Mouse (Mus musculus): ENCODE measurements around the gene Kank1. TPM values are rescaled to one million over a fixed set of nuclear protein-coding genes. Genes with fewer than 3 reads are reported as not detected.

The Kank1 gene
- polyA plus RNA-seq, 1 experiment from 2014 or later = 16.6 TPM

- H3K36me3 ChIP-seq (ENCODE audit: control insufficient read depth, insufficient read depth, low read length) = no peaks in the 10 kb centered on the region
- peak; percentile 59 for DNase-seq (ENCODE audit: low spot score)
- ATAC-seq (ENCODE audit: low read depth) = peak; percentile 50; the same call in 1 of the 2 replicates
- WGBS = 6% methylated on average over 12 of the region's 12 CpGs
- peaks cover 17% of the 10 kb centered on the region for H3K4me1 ChIP-seq (ENCODE audit: control insufficient read depth, insufficient read depth, low read length)
- no peak overlapping the region; the same call in 1 of the 2 replicates for H3K9ac ChIP-seq (ENCODE audit: low read depth, low read length)
- no peaks in the 10 kb centered on the region for H3K9me3 ChIP-seq (ENCODE audit: control insufficient read depth, low read length)
- H3K27ac ChIP-seq (replicated peaks; ENCODE audit: low read depth, low read length) = peak overlapping the region; percentile 39; the same call in 1 of the 2 replicates
- no peak overlapping the region for H3K4me3 ChIP-seq (ENCODE audit: low read depth, low read length)
- no peaks in the 10 kb centered on the region for H3K27me3 ChIP-seq (replicated peaks; ENCODE audit: control insufficient read depth, insufficient read depth, low read length)
- H3K4me2 ChIP-seq (ENCODE audit: low read depth, low read length) = peak overlapping the region; percentile 26; the same call in 1 of the 2 replicates
Measured at GRCm38 (mm10) chr19:25374926-25375325, 138.2 kb downstream of the Kank1 start.

- WGBS = 84% methylated on average over 13 of the region's 13 CpGs
- H3K9me3 ChIP-seq (ENCODE audit: control insufficient read depth, low read length) = no peaks in the 10 kb centered on the region
- no peaks in the 10 kb centered on the region for H3K27me3 ChIP-seq (replicated peaks; ENCODE audit: control insufficient read depth, insufficient read depth, low read length)
- peaks cover 17% of the 10 kb centered on the region for H3K4me1 ChIP-seq (ENCODE audit: control insufficient read depth, insufficient read depth, low read length)
- no peak for DNase-seq (ENCODE audit: low spot score)
- ATAC-seq (ENCODE audit: low read depth) = no peak
- no peak overlapping the region for H3K27ac ChIP-seq (replicated peaks; ENCODE audit: low read depth, low read length)
- no peaks in the 10 kb centered on the region for H3K36me3 ChIP-seq (ENCODE audit: control insufficient read depth, insufficient read depth, low read length)
- H3K4me3 ChIP-seq (ENCODE audit: low read depth, low read length) = no peak overlapping the region
- H3K9ac ChIP-seq (ENCODE audit: low read depth, low read length) = no peak overlapping the region
- no peak overlapping the region for H3K4me2 ChIP-seq (ENCODE audit: low read depth, low read length)
Measured at GRCm38 (mm10) chr19:25376871-25377270, 140.1 kb downstream of the Kank1 start.

GRCm38 (mm10) chr19:25380675-25381074 lies 143.9 kb downstream of the Kank1 start:
- ATAC-seq (ENCODE audit: low read depth) (no peak), DNase-seq (ENCODE audit: low spot score) (no peak)
- H3K36me3 ChIP-seq (ENCODE audit: control insufficient read depth, insufficient read depth, low read length) = no peaks in the 10 kb centered on the region
- no peak overlapping the region for H3K27ac ChIP-seq (replicated peaks; ENCODE audit: low read depth, low read length)
- H3K9ac ChIP-seq (ENCODE audit: low read depth, low read length) = no peak overlapping the region
- WGBS = 83% methylated on average over 9 of the region's 9 CpGs
- H3K4me3 ChIP-seq (ENCODE audit: low read depth, low read length) = no peak overlapping the region
- H3K4me1 ChIP-seq (ENCODE audit: control insufficient read depth, insufficient read depth, low read length) = peaks cover 9% of the 10 kb centered on the region
- no peaks in the 10 kb centered on the region for H3K27me3 ChIP-seq (replicated peaks; ENCODE audit: control insufficient read depth, insufficient read depth, low read length)
- no peaks in the 10 kb centered on the region for H3K9me3 ChIP-seq (ENCODE audit: control insufficient read depth, low read length)
- no peak overlapping the region for H3K4me2 ChIP-seq (ENCODE audit: low read depth, low read length)

- no peaks in the 10 kb centered on the region for H3K36me3 ChIP-seq (ENCODE audit: control insufficient read depth, insufficient read depth, low read length)
- H3K4me2 ChIP-seq (ENCODE audit: low read depth, low read length) = 0 out of 2 replicates have a peak overlapping the region, but pooled peaks have one; percentile 1
- no peak overlapping the region for H3K4me3 ChIP-seq (ENCODE audit: low read depth, low read length)
- H3K27ac ChIP-seq (replicated peaks; ENCODE audit: low read depth, low read length) = no peak overlapping the region; the same call in 1 of the 2 replicates
- H3K9ac ChIP-seq (ENCODE audit: low read depth, low read length) = no peak overlapping the region
- WGBS = 46% methylated on average over 7 of the region's 7 CpGs
- H3K27me3 ChIP-seq (replicated peaks; ENCODE audit: control insufficient read depth, insufficient read depth, low read length) = no peaks in the 10 kb centered on the region
- DNase-seq (ENCODE audit: low spot score) (no peak), ATAC-seq (ENCODE audit: low read depth) (no peak)
- peaks cover 15% of the 10 kb centered on the region for H3K4me1 ChIP-seq (ENCODE audit: control insufficient read depth, insufficient read depth, low read length)
- no peaks in the 10 kb centered on the region for H3K9me3 ChIP-seq (ENCODE audit: control insufficient read depth, low read length)
Measured at GRCm38 (mm10) chr19:25381972-25382371, 145.2 kb downstream of the Kank1 start.

- H3K27me3 ChIP-seq (replicated peaks; ENCODE audit: control insufficient read depth, insufficient read depth, low read length) = no peaks in the 10 kb centered on the region
- no peak for DNase-seq (ENCODE audit: low spot score)
- no peak overlapping the region for H3K4me3 ChIP-seq (ENCODE audit: low read depth, low read length)
- H3K36me3 ChIP-seq (ENCODE audit: control insufficient read depth, insufficient read depth, low read length) = no peaks in the 10 kb centered on the region
- H3K4me1 ChIP-seq (ENCODE audit: control insufficient read depth, insufficient read depth, low read length) = peaks cover 15% of the 10 kb centered on the region
- H3K4me2 ChIP-seq (ENCODE audit: low read depth, low read length) = no peak overlapping the region
- WGBS = 79% methylated on average over 6 of the region's 6 CpGs
- H3K9me3 ChIP-seq (ENCODE audit: control insufficient read depth, low read length) = no peaks in the 10 kb centered on the region
- no peak overlapping the region for H3K9ac ChIP-seq (ENCODE audit: low read depth, low read length)
- no peak overlapping the region; the same call in 1 of the 2 replicates for H3K27ac ChIP-seq (replicated peaks; ENCODE audit: low read depth, low read length)
- no peak for ATAC-seq (ENCODE audit: low read depth)
Measured at GRCm38 (mm10) chr19:25382494-25382893, 145.7 kb downstream of the Kank1 start.

- no peak overlapping the region for H3K9ac ChIP-seq (ENCODE audit: low read depth, low read length)
- ATAC-seq (ENCODE audit: low read depth) (peak; percentile 93), DNase-seq (ENCODE audit: low spot score) (peak; percentile 91)
- H3K36me3 ChIP-seq (ENCODE audit: control insufficient read depth, insufficient read depth, low read length) = no peaks in the 10 kb centered on the region
- 8% methylated on average over 12 of the region's 12 CpGs for WGBS
- H3K27ac ChIP-seq (replicated peaks; ENCODE audit: low read depth, low read length) = no peak overlapping the region; the same call in 1 of the 2 replicates
- peaks cover 15% of the 10 kb centered on the region for H3K4me1 ChIP-seq (ENCODE audit: control insufficient read depth, insufficient read depth, low read length)
- no peaks in the 10 kb centered on the region for H3K9me3 ChIP-seq (ENCODE audit: control insufficient read depth, low read length)
- H3K27me3 ChIP-seq (replicated peaks; ENCODE audit: control insufficient read depth, insufficient read depth, low read length) = no peaks in the 10 kb centered on the region
- H3K4me2 ChIP-seq (ENCODE audit: low read depth, low read length) = peak overlapping the region; percentile 36
- H3K4me3 ChIP-seq (ENCODE audit: low read depth, low read length) = no peak overlapping the region
Measured at GRCm38 (mm10) chr19:25383386-25384146, 146.8 kb downstream of the Kank1 start.

GRCm38 (mm10) chr19:25385981-25386380 lies 149.2 kb downstream of the Kank1 start:
- no peak overlapping the region for H3K4me2 ChIP-seq (ENCODE audit: low read depth, low read length)
- H3K36me3 ChIP-seq (ENCODE audit: control insufficient read depth, insufficient read depth, low read length) = no peaks in the 10 kb centered on the region
- H3K4me1 ChIP-seq (ENCODE audit: control insufficient read depth, insufficient read depth, low read length) = peaks cover 15% of the 10 kb centered on the region
- 69% methylated on average over 8 of the region's 8 CpGs for WGBS
- DNase-seq (ENCODE audit: low spot score) (no peak), ATAC-seq (ENCODE audit: low read depth) (no peak)
- no peaks in the 10 kb centered on the region for H3K27me3 ChIP-seq (replicated peaks; ENCODE audit: control insufficient read depth, insufficient read depth, low read length)
- no peak overlapping the region for H3K4me3 ChIP-seq (ENCODE audit: low read depth, low read length)
- H3K9ac ChIP-seq (ENCODE audit: low read depth, low read length) = no peak overlapping the region
- H3K27ac ChIP-seq (replicated peaks; ENCODE audit: low read depth, low read length) = no peak overlapping the region
- H3K9me3 ChIP-seq (ENCODE audit: control insufficient read depth, low read length) = no peaks in the 10 kb centered on the region

- no peak overlapping the region for H3K4me2 ChIP-seq (ENCODE audit: low read depth, low read length)
- WGBS = 64% methylated on average over 16 of the region's 16 CpGs
- ATAC-seq (ENCODE audit: low read depth) = no peak
- H3K36me3 ChIP-seq (ENCODE audit: control insufficient read depth, insufficient read depth, low read length) = no peaks in the 10 kb centered on the region
- peak overlapping the region; percentile 23; the same call in 1 of the 2 replicates for H3K27ac ChIP-seq (replicated peaks; ENCODE audit: low read depth, low read length)
- no peaks in the 10 kb centered on the region for H3K9me3 ChIP-seq (ENCODE audit: control insufficient read depth, low read length)
- H3K27me3 ChIP-seq (replicated peaks; ENCODE audit: control insufficient read depth, insufficient read depth, low read length) = no peaks in the 10 kb centered on the region
- H3K9ac ChIP-seq (ENCODE audit: low read depth, low read length) = no peak overlapping the region
- peaks cover 15% of the 10 kb centered on the region for H3K4me1 ChIP-seq (ENCODE audit: control insufficient read depth, insufficient read depth, low read length)
- no peak overlapping the region for H3K4me3 ChIP-seq (ENCODE audit: low read depth, low read length)
- DNase-seq (ENCODE audit: low spot score) = no peak
Measured at GRCm38 (mm10) chr19:25386679-25387470, 150.1 kb downstream of the Kank1 start.
